Mouse (Mus musculus) adrenal gland, postnatal 14 days (tissue): ENCODE measurements around the gene Elf2. TPM values are rescaled to one million over a fixed set of nuclear protein-coding genes. Genes with fewer than 3 reads are reported as not detected.

Experiments used
- DNase-seq: peaks from one replicate; pipeline ENCODE4 v3.0.0; 2021; ENCODE audit warnings: mixed read lengths
- total RNA-seq: library from RNA; stranded (reverse); gene quantifications from 2 replicates; pipeline ENCODE4 v1.2.3, GENCODE M21; 2021

The Elf2 gene
- total RNA-seq, 1 experiment from 2014 or later: 88.4 TPM

DNA sequence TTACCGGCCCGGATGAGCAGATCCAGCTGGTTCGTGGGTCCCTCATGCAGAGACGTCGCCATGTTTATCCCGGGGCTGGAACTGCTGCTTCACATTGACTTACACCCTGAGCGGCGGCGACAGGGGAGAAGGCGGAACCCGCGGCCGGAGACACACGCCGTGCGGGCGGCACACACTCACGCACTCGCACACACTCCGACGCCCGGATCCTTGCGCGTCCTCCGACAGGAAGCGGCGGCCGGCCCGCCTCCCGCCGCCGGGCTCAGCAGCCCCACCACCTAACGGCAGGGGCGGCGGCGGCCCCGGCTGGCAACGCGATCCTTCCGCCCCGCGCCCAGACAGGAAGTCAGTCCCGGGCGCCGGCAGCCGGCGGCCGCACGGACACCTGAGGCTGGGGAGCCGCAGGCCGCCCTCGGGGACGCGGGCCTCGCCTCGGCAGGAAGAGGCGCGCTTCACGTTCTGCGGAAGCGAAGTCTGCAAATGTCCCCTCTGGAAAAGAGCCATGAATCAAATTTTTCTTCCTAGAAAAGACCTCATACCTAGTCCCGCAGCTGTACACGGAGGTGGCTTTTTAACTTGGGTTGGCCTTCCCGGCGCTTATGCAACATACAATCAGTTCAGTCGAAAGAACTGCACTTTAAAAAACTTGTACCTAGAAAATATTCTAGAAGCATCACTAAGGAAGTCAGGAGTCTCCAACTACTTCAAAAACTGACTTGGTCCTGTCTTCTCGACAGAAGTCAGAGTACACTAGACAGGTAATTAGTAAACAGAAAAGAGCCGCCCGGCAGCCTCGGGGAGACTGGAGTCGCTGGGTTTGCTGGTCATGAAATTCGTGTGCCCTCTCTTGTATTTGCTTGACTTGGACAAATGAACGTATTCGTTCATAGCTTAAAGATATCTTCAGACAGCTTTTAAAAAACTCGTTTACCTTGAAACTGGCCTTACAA is 63.0 kb downstream of the Elf2 start:
- DNase-seq: peak; percentile 93

DNA sequence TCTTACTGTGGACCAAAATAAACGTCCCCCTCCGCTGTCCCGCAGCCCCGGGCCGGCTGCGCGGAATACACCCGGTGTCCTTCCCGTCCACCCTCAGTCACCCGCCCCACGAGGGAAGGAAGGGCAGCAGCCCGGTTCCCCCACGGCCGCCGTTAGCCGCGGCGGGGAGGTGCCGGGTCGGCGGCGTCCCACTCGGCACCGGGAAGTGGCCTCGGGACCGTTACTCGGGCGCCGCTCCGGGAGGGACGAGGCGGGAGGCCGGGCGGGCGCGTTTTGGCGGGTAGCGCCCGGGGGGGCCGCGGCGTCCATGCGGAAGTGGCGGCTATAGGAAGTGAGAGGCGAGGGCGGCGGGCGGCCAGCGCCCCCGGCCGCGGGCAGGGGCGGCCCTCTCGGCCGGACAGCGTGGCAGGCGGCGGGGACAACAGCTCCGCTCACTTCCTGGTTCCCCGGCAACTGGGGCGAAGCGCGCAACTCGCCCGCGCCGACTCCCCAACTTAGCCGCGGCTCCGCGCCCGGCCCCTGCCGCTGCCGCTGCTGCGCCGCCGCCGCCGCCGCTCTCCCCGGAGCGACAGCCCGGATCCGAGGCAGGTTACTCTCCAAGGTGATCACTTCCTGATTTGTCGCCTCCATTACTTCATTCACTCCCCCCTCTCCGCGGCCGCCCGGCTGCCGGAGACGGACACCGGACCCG is 63.9 kb downstream of the Elf2 start:
- DNase-seq: peak; percentile 69

DNA sequence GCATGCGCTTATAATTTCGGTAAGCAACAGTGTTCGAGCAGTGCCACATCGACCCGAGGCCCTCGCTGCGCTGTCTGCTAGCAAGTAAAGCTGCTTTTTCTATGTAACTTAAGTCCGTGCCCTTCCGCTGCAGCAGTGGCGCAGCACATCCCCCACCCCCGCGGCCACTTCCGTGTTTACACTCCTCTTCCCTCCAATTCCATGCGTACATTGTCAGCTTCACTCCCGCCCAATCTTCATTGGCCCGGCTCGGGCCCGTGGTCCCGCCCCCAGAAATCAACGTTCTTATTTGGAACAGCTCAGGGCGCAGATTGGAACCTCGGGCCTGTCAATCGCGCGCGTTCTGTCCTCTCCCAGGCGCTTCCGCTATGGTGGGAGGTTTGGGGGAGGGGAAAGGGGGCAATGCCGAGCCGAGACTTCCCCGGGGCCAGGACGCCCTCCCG is 64.5 kb downstream of the Elf2 start:
- DNase-seq: peak; percentile 99

DNA sequence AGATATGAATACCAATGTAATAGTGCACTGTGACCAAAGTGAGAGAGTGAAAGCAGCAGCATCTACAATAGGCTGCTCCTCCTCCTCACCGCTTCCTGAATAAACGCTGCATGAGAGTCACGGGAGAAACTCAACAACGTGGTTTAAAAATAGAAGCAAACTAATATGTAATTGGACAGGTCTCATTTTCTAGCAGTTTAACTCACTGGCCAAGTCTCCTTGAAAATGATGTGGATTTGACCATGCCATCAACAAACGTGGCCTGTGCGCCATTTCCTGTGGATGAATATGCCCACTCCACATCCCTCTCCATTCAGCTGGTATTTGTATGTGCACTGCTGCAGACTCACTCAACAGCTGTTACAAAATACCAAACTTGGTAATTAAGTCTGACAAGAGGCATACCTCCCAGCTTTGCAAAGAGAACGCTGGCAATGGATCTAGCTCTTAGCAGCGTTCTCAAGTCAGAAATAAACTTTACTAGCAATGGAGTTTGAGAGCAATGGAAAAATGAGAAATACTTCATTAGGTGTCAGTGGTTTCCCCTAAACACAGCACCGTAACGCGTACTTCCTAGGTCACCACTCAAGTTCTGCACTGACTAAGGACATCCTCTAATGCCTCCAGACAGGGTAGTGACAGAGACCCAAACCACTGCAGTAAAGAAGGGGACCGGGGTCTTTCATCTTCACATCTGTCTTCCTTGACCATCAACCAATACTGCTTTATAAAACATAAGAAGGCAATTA is 70.2 kb downstream of the Elf2 start:
- DNase-seq: no peak

DNA sequence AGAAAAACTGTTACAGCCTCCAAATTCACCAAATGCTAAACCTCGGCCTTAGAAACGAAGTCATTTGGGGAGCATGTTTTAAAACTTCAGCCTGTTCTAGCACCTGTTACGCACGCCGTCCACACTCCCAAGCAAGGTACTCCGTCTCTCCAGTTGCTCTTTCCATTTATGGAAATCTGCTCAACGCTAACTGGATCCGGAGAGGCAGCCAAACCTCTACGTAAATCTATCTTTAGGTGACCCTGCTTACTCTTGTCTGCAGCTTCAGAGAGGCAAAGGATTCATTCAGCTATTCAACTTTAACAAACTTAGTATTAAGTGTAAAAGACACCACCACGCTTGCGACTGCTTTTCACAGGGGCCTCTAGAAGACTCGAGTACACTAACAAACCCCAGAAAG is 72.0 kb downstream of the Elf2 start:
- no peak for DNase-seq

DNA sequence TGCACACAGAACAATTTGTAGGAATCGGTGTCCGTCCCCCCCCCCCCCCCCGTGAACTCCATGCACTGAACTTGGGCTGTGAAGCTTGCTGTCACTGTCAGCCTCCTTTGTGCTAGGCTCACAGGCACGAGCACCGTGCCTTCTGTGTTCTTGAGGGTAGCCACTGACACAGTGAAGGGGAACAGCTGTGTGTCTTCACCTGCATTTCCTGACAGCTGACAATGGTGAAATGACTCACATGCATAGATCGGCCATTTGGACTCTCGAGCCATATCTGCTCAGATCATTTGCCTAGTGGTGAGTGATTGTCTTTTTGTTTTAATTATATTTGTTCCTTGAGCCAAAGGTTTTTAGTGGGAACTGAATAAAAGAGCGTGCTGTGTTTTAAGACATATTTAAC is 77.5 kb downstream of the Elf2 start:
- DNase-seq: no peak

DNA sequence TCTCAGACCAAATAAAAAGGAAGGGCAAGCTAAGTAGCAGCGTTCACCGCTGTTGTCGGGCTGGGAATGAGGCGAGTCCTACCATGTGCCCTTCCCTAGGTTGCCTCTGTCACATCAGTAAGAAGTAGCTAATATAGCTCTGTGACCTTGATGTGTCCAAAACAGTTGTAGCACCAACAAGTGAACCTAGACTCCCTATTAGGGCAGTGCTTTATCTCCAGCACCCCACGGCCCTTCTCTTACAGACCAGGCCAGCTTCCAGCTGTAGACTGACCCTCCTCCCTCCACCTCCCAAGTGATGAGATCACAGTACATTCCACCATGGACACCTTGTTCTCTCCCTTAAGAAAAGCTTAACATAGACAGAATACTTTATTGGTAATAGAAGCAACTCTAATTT is 82.4 kb downstream of the Elf2 start:
- no peak for DNase-seq

DNA sequence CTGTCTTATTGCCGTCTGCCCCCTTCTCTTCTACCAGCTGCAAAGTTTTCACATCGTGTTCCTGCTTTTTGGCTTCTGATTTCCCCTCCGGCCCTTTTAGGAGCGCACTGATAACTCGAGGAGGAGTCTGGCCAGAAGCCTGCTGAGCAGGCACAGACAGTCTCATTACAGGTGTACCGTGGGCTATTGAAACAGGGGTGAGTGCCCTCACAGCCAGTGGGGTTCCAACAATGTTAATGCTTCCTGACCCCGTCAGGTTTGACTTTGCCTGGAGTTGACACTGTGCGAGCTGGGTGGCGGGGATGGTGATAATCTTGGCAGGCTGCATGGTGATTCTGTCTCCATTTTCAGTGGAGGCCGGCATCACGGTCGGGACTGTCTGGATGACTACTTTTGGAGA is 84.0 kb downstream of the Elf2 start:
- no peak for DNase-seq

DNA sequence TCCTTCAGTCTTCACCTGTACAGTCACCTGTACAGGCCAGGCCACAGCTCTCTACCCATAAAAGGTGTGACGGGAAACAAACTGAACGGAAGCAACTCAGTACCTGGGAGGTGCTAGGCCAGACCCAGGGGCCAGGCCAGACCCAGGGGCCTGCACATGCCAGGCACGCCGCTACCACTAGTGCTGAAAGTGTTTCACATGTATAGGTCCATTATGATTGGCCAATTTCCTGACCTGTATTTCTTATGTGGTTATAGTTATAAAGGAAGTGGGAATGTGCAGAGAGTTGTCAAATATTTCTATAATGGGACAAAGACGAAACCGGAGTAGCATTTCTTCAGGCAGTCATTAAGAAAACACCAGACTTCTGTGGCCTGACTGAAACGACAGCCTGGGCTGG is 85.7 kb downstream of the Elf2 start:
- no peak for DNase-seq

DNA sequence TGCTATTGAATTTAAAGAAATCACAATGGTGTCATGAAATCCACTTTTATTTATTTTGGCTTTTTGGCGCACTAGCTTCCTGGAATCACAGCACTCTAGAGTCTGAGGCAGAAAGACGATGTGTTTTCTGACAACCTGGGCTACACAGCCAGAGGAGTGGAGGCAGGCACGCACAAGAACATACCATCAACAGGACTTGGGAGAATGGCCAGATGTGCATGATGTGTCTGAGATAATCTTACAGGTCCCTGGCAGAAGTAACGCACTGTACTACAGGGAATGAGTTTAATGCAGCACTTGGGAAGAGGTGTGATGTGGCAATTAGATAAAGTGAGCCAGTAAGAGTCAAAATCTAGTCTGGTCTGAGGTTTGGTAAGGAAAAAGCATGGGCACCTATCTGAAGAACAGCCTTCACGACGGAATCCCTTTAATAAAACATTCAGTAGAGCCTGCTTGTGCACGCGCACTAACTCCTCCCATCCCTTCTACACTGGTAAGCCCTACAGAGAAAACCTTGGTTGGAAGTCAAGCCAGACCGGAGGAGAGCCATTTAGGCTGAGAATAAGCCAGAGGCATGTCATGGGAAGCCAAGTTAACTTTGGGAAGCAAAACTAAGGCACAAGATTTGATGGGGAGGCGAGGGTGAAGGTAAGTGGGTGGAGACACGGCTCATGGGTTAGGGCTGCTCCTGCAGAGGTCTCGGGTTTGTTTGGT is 87.6 kb downstream of the Elf2 start:
- no peak for DNase-seq

DNA sequence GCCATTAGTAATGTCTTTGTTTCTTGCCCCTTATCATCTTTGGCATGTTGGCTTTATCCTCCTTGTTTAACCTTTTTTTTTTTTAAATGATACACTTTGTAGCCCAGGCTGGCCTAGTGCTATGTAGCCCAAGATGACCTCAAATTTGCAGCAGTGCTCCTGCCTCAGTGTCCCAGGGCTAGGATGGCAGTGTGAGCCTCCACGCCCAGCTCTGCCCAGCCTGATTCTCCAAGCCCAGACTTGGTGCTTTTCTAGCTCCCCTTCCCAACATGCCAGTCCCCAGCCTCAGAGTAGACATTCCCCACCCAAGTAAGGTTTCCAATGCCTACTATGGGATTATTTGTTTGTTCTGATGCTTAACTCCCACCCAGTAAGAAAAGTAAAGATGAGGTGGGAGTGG is 88.2 kb downstream of the Elf2 start:
- no peak for DNase-seq

DNA sequence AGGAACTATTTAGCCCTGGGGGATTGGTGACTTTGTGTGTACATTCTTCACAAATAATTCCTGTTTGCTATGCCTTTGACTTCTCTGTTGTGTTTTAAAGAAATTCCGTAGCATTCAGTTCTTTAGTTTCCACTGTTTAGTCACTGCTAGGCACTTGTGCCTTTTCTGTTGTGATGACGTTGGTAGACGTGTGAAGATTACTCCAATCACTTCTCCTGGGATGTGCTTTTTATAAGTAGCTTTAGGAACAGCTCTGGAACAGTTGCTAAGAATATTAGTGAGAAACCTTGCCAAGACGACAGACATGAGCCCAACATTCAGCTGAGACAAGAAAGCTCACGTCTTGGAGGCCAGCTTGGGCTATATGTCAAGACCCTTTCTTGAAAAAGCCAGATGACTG is 89.4 kb downstream of the Elf2 start:
- no peak for DNase-seq

DNA sequence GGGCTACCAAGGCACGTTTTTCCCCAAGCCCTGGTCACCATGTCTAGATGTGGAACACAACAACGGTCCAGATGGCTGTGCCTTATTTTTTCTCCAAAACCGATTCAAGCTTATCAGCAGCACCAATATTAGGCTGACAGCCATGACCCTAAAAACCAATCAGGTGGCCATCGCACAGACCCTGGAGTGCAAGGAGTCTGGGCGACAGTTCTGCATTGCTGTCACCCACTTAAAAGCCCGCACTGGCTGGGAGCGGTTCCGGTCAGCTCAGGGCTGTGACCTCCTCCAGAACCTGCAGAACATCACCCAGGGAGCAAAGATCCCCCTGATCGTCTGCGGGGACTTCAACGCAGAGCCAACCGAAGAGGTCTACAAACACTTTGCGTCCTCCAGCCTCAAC is 90.6 kb downstream of the Elf2 start:
- no peak for DNase-seq

DNA sequence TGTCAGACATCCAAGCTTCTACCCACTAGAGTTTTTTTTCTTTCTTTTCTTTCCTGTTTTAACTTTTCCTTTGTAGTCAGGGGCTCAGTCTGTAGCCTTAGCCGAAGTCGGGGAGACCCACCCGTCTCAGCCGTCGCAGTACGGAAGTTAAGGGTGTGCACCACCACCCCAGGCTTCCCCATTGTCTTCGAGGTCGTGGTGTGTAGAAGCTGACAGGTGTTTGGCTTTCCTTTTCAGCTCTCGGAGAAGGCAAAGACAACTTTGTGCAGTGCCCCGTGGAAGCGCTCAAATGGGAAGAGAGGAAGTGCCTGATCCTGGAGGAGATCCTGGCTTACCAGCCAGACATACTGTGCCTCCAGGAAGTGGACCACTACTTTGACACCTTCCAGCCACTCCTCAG is 91.0 kb downstream of the Elf2 start:
- DNase-seq: no peak

DNA sequence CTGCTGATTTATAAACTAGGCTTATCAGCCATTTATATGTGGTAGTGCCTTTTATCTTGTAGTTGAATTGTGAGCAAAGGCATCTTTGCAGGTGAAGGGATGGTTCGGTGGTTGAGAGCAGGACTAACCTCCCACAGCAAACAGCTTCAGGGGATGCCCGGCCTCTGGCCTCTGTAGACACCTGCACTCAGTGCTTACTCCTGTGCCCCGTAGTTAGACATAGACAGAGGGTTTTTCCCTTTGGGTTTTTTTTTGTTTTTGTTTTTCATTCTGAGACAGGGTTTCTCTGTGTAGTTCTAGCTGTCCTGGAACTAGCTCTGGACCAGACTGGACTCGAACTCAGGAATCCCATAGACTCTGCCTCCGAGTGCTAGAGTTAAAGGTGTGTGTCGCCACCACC is 91.9 kb downstream of the Elf2 start:
- DNase-seq: no peak

DNA sequence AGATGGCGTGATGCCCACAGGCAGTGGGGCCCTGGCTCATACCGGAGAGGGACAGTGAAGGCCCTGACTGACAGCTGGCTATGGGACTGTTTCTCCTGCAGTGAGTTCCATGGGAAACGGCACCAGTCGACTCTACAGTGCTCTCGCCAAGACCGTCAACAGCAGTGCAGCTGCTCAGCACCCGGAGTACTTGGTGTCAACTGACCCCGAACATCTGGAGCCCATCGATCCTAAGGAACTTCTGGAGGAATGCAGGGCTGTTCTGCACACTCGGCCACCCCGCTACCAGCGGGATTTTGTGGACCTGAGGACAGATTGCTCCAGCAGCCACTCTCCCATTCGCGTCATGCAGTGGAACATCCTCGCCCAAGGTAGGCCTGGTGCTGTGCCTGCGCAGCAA is 92.8 kb downstream of the Elf2 start:
- DNase-seq: no peak

DNA sequence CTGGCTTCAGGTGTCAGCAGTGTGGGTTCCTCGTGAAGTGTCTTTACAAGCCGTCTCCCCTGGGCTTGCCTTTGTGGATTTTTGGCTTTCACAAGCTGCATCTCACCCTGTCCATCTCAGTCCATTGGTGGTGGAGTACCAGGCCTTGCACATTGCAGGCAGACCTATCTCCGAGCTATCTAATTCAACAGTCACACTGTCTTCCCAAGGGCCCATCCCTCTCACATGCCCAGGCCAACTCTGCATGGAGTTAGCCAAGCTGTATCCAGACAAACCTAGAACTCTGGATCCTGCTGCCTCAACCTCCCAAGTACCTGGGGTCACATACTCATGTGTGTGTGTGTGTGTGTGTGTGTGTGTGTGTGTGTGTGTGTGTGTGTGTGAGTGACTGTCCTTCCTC is 100.9 kb downstream of the Elf2 start:
- no peak for DNase-seq

DNA sequence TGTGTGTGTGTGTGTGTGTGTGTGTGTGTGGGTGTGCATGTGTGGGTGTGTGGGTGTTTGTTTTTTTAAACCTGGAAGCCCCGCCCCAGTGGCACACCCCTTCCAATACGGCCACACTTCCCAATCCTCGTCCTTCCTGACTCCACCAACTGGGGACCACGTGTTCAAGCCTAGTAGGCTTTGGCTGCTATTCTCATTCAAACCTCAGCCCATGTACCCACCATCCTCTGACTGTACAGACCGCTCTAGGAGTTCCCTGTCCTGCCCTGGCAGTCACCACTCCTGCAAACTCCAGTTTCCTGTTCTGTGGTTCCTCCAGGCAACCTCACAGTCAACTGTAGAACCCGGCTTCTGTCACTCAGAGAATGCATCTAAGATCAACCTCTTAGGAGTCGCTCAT is 101.9 kb downstream of the Elf2 start:
- DNase-seq: no peak

DNA sequence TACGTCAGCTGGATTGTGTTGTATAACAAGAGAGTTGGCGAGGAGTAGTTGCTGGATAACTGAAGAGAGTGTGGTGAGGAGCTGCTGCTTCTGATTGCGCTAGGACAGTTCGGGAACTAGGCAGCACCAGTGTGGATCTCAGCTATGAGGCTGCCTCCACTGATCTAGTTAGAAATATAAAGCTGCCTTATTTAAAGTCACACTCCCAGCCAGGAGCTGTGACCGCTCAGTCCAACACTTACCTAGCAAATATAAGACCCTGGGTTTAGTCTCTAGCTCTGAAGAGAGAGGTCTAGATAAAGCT is 105.8 kb downstream of the Elf2 start:
- no peak for DNase-seq

DNA sequence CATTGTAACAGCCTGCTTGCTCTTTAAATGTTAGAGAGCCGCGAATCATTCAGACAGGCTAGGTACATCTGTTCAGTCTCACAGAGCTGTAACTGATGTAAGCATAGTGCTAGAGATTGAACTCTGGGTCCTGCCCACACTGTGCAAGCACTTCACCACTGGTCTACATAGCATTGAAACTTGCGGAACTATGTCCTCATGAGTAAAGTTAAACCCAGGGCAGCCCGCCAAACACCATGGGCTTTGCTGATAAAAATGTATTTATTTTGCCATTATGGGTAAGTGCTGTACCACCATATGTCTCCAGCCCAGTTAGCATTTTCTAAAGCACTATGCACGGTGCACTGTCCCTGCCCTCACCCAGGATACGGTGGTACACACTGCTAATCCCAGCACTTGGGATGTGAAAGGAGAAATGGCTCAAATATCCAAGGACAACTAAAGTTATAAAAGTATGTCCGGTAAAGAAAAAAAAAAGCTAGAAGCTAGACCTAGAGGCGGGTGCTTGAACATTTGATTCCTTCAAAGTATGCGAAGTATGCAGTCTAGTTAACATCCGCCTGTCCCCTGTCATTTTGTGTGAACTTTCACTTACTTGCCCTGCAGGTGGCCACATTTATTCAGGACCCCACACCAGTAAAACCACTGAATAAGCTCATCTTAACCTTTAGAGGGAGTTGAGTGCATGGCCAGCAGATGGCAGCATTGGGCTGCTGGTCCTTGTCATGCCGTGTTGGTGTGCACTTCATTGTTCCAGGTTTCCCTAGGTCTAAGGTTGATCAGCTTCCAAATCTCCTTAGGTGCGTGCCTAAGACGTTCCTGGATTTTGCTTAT is 106.3 kb downstream of the Elf2 start:
- DNase-seq: peak; percentile 90

DNA sequence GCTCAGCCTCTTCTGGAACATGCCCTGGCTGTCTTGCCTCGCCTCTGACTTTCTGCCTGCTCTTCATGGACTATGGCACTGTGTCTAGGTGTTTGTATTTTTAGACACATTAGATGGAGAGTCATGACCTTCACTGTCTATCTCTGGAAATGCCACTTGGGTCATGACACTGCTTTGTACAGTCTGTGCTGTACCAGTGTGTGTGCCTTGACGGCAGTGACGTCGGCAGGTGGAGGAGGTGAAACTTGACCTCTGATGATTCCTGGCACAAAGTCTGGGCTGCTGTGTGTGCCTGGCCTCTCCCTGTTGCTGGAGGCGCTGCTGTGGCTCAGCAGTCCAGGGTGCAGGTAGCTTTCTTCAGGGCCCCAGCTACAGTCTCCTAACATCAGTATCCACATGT is 107.0 kb downstream of the Elf2 start:
- peak; percentile 63 for DNase-seq
